Mouse (Mus musculus) frontal cortex, postnatal 14 days (tissue): ENCODE measurements around the gene Rp9.

ENCODE experiments used
- DNase-seq, 2 experiments: peaks; one replicate each; pipeline ENCODE4 v3.0.0; 2022; ENCODE audit warnings: low spot score in 2 of 2

Gene Rp9

DNA sequence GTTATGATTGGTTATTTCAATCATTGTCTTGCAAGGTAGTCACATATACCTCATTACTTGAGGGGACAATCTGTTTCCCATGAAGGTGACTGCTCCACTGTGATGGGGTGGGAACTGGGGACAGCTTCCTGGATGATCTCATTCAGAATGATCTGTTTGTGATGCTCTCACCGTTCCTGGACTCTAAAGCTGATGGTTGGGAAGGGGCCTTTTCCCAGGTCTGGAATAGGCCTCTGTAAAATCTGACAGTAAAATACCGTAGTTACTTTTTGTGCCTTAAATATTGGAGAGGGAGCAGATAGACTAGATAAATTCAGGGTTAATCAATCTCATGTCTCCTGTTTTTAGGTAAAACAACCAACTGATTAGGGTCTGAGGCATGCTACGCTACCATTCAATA is at the start of gene Rp9:
Gene Rp9, minus strand, starts transcription at position 101 of the 400 bp plus-strand sequence.
- no peak for DNase-seq

DNA sequence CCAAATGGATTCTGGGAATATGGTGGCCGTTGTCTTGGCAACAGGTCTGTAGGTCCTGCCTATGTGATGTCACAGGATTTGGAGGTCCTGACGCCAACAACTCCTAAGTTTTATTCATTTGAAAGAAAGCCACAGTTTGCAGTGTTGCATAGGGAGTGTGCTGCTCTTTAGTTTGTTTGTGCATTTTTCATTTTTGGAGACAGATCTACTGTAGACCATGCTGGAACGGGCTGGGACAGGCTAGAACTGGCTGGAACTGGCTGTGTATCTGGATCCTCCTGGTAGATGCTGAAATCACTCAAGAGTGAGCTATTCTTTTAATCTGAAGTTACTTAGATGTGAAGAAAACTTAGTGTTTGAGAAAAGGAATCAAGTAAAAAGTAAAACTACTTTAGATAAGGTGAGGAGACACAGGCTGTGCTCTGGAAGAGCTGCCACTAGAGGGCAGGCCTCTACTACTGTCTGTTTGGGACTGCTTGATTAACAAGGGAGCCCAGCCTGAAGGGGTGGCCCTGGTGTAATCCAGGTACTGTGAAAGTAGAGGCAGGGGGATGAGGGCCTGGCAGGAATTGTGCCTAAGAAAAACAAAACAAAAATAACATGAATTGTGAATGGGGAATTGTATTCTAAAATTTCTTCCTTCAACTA is 49.0 kb upstream of the Rp9 start:
- DNase-seq, result peak in 1 of 2 experiments; percentile 38

DNA sequence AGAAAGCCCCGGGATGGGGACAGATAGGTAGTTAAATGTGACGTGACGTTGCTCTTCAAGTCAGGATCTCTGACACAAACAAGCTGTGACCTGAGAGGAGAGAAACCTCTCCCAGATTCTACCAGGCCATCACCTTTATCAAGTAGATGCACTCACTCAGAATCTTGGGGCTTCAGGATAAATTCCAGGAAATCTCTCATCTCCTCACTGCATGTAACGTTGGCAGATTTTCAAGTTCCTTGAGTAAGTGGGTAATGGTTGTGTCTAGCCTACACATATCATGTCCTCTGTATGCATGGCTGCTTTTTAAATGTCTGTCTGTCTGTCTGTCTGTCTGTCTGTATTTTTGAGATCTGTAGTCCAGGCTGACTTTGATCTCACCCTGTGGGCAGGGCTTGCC is 45.5 kb upstream of the Rp9 start:
- DNase-seq, result no peak

DNA sequence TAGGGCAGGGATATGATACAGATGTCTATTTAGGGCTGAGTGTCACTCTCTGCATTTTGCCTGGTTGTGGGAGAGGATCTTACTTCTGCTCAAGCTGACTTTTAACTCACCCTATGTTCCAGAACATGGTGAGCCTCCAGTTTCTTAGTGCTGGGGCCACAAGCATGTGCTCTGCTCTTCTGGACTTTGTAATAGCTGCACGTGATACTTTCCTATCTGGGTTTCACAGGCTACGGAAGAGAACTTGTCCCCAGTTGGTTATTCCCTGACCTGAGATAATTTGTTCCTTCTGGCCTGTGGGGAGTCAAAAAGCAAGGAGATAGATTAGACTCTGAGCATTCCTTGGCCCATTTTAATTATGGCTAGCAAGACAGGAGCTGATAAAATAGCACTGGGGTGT is 36.0 kb upstream of the Rp9 start:
- no peak for DNase-seq

DNA sequence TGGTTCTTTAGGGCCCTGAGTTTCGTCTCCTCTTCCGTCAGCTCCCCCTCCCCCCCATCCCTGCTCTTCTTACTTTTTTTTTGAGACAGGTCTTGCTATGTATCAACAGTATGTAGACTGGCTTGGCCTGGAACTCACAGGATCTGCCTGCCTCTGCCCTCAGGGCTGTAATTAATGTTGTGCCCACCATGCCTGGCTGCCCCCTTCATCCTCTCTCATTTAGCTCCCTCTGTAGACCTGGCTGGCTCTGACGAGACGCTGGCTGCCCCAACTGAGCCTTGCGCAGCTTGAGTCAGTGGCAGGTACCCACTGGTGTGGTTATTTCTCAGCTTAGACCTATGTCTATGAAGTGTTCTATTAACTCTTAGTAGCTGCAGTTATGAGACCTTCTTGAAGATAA is 34.0 kb upstream of the Rp9 start:
- DNase-seq, result no peak

DNA sequence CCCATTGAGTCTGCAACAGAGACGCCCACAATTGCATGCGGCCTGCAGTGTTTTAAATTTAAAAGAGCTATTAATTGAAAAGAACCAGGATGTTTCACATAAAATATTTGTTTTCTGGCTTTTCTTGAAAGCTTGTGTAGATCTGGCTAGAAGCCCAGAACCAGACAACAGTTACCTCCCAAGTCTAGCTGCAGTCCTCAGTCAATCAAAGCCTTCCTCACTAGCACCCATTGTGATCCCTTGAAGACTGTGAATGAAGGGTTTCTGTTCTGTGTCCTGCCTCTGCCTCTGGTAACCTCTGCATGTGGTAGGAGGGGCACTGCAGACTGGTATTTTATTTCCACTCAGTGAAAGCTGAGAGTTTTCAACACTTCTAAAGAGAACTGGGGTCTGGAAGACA is 33.4 kb upstream of the Rp9 start:
- DNase-seq, result no peak

DNA sequence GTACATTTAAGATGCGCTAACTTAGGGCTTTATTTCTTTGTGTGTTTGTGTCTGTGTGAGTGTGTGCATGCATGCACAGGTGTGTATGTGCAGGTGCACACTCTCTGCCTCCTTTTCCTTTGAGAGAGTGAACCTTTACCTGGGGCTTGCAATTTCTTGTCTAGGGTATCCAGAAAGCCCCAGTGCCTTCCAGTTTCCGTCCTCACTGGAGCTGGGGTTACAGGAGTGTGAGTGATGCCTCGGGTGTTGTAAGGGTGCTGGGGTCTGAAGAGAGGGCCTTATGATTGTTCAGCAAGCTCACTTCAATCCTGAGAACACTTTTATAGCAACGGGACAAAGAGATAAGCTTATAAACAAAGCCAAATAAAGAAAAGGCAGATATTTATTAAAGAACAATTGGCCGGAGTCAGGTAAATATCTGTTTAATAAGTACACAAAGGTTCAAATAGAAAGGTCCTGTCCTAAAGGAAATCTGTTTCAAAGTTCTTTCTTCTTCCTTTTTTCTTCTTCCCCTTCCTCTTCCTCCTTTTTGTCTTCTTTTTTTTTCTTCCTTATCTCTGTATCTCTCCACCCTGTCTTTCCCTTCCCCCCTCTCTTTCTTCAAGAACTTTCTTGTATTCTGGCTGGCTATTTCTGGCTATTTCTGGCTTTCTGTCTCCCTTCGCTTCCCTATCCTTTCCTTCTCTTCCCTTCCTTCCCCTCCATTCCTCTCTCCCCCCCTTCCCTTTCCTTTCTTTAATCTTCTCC is 27.7 kb upstream of the Rp9 start:
- DNase-seq, result no peak

DNA sequence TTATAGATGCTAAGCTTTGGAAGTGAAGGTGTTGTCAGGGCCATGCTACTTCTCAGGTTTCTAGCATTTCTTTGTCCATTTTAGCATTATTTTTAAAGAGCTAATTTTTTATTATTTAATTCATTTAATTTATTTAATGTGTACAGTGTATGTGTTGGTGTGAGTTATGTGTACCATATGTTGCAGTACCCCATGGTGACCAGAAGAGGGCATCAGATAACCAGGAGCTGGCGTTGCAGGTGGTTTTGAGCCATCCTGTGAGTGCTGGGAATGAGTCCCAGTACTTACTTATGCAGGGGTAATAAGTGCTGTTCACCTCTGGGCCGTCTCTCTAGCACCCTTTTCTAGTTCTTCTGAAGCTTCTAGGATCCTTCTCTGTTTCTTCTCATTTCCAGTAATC is 25.6 kb upstream of the Rp9 start:
- no peak for DNase-seq

DNA sequence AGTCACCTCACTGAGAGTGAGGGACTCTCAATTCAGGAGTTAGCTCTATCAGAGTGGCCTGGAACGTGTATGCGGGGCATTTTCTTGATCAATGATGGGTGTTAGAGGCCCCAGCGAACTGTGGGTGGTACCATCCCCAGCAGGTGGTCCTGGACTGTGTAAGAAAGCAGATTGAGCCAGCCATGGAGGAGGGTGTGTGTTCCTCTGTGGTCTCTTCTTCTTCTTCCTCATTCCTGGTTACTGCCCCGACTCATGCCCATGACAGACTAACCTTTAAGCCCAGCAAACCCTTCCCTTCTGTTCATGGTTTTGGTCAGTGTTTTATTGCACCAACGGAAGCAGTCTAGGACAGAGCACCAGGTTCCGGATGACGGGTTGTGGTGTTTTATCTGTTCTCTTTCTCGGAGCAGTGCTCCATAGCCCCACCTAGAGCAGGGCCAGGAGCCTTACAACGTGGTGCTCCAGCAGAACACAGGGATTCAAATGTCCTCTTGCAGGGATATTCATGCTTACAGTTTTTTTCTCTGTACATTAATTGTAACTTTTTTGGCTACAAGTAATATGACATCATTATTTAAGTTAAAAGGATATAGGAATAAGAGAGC is 24.8 kb upstream of the Rp9 start:
- no peak for DNase-seq

DNA sequence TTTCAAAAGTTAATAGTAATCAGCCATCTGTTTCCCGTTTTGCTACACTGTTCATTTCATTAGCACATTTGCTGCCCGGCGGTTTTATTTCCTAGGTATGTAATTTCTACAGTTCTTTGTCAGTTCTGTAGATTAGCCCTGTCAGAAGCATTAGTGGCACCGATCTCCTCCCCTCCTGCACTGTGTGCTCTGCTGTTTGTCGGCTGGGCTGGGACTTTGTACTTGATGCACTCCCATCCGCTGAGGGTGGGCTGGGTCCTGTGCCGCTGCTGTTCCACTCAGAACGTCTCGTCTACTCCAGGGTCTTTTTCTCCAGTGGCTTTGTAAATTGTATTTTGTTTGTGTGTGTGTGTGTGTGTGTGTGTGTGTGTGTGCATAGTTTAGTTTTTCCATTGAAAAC is 19.4 kb upstream of the Rp9 start:
- DNase-seq, result no peak

DNA sequence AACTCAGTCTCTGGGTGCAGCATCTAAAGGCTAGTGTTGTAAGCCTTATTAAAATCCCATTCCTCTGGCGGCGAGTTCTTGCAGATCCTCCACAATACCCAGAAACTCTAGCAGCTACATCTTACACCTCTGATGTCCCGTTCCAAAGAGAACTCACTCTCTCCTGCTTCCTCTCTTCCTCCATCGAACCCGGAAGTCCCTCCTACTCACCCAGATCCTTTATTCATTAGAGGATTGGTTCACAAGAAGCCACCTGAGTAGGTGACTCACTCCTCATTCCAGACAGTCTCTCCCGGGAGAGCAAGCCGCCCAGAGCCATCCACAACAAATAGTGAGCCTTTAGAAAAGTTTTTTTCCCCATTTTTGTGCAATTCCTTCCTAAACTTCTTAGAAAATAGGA is 16.7 kb upstream of the Rp9 start:
- DNase-seq, result no peak

DNA sequence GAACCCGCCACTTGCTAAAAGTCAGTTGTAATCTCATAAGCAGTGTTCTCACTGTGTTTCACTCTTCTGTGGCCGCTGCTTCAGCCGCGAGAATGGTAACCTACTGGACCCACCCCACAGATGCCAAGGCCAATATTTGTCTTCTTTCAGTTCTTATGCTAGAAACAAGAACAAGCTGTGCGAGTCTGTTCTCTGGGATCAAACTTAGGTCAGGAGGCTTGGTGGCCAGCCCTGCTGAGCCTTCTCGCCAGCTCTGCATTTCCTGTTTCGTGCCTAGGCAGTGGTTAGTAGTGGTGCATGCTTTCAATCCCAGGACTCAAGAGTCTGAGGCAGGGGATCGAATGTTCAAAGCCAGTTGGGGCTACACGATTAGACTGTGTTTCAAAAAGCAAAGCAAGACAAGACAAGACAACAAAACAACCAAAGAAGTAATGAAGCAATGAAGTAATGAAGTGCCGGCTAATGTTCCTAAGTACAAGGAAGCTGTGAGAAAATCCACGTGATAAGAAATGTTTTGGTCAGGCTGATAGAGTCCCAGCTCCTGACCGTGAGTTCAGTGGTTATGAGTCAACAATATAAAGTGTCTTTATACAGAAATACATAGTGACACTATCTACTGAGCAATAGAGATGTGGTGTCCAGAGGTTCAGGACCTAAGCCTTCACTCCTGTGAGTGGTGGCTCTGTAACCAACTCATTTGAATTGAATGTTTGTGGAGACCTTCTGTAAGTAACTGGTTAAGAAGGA is 15.2 kb upstream of the Rp9 start:
- DNase-seq, result no peak

DNA sequence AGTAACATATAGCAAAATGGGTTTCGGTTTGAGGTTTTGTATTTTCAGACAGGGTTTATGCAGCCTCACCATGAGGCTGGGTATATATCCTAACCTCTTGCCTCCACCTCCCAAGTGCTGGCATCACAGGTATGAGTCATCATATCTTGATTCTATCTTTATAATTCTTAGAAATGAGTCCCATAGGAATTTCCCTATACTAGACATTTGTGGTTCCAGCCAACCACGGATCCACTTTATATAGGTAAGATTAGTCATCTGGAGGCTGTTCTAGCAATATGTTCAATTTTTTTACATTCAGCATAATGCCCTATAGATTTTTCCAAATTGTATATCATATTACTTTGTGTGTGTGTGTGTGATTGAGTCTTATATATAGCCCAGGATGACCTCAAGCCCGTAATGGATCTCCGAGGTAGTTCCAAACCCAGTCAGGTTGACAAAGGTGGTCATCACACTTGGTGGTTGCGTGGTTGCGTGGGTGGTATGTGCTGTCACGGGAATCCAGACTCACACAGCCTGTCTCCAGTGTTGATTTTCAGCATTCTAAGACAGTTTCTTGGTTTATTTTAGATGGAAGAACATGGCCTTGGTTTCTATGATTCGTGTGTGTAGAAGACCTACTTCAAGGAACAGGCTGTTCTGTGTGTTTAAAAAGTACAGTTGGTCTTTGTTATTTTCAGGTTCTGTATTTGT is 14.5 kb upstream of the Rp9 start:
- no peak for DNase-seq

DNA sequence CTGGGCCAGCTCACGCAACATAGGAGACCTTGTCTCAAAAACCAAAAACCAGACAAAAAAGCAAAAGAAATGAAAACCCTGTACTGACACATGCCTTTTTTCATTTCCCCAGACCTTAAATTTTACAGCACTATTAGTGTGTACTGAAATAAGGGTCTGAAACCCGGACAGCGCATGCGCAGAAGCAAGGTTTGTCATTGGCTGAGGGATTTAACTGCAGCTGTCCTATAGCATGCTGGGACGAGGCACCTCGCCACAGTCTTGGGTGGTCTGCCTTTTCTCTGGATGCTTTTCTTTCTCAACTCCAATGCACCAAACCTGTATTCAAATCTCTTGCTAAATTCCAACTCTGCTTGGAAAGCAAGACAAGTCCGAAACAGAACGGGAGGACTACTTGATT is 9.4 kb upstream of the Rp9 start:
- DNase-seq, result no peak

DNA sequence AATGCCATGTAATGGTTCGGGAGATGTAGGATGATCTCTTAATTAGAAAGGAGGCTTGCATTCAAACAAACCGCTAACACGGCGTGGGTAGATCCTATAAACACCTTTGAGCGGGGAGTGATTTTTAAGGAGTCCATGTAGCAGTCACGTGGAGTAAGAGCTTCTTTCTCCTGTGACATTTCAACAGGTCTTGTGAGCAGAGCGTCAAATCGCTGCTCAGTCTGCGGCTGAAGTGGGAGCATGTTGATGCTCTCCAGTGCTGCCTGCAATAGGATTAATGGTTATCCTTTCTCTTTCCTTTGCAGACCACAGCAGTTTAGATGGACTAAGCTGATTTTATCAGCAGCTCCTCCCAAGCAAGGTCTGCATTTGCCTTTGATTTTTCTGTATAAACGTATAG is 6.7 kb upstream of the Rp9 start:
- no peak for DNase-seq

DNA sequence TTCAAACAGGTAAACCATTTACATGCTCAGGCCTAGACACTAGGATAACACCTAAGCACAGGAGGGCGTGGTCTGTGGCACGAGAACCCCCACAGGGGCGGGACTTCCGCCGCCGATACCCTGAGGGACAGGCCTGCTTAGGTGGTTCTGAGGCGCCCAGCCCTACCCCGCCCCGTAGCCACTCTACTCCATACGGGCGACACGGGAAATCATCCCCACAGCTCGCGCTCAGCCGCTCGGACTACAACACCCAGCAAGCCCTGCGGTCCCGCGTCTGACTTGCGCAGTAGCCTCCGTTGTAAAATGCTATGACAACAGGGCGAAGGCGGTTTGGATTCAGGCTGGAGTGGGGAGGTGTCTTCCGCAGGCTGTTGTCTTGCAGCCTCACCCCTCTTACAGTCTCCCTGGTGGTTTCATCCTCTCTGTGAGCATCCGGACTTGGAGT is 5.9 kb upstream of the Rp9 start, which contains the start of gene Bbs9:
Gene Bbs9, plus strand, starts transcription at position 292 of the 445 bp plus-strand sequence.
- DNase-seq, result peak; percentile 92 to 95

DNA sequence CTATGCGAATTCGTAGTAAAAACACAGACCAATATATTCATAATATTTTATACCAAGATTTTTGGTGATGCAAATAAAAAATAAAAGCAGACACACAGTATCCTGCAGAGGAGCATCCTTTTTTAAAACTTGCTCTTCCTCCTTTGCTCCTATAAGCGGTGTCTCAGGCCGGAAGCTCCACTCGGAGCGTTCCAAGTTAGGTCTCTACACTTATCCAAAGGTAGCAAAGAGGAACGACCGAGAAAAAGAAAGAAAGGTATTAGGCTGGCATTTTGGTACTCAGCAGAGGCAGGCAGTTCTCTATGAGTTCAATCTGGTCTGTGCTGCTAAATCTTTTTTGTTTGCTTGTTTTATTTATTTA is 664 bp downstream of the Rp9 start:
- DNase-seq, result no peak

DNA sequence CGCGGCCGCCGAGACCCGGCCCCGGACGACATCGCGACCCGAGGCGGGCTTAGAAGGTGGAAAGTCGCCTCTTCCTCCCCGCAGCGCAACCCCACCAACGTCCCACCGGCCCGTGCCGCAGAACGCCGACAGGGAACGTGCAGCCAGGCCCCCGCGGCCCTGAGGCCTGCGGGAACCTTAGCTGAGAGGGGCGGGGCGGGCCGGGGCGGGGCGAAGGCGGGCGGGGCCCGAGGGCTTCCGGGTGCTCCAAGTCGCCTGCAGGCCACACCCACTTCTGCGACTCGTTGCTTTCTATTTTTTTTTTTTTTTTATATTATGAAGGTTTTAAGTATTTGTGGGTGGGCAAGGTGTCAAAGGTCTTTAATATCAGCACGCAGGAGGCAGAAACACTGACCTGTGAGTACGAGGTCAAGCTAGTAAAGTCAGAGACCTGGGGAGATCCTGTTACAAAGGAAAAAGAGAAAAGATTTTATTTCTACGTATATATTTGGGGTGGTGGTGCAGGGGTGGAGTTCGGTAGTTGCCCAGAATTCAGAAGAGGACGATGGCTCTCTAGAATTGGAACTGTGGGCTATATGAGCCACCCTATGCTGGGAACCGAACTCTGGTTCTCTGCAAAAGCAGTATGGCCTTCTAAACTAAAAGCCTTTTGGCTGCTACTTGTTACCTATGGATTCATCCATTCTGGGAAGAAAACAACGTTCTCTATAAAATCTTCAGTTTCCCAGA is 1.2 kb downstream of the Rp9 start:
- DNase-seq, result peak in 1 of 2 experiments; percentile 26

DNA sequence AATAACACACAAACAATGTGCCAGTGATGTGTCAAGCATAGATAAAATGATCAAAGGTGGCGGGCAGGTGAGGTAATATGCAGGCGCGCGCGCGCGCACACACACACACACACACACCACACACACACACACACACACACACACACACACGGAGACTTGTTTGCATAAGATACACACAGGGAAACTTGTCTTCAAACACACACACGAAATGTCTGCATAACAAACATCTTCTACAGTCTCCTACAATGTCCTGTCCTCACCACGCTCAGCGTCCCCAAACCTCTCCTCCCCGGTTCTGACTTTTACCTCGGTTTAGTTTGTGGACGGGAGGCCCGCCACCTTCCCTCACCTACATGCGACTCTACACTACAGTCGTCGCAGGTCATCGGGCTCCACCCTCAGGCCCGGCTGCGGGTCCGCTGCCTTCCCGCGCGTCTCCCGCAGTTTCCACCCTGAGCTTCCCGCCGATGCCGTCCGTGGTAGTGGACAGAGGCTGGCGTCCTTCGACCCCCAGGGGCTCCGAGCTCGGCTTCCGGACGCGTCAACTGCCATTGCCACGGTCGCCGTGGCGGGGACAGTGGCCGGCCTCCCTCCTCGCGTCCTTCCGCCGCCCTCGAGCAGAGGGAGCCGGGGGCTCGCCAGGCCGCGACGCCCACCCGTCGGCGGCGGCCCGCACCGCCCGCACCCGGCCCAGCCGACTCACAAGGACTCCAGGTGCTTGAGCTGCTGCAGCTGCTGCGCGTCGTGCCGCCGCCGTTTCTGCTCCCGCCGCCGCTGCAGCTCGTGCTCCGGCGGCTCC is 2.0 kb downstream of the Rp9 start:
- DNase-seq, result no peak

DNA sequence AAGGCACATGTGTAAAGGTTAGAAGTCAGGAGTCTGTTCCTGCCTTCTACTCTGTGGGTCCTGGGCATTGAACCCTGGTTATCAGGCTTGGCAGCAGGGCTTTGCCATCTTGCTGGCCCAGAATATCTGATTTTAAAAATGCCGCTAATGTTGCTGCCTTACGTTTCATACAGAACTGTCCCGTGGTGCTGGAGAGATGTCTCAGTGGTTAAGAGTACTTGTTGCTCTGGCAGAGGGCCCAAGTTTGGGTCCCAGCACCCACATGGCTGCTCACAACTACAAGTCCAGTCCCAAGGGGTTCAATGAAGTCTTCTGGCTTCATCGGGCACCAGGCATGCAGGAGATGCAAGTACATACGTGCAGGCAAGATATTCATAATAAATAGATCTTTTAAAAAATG is 3.3 kb downstream of the Rp9 start:
- DNase-seq, result no peak
